Mouse (Mus musculus): ENCODE data around the gene Wnt3a.

DNA sequence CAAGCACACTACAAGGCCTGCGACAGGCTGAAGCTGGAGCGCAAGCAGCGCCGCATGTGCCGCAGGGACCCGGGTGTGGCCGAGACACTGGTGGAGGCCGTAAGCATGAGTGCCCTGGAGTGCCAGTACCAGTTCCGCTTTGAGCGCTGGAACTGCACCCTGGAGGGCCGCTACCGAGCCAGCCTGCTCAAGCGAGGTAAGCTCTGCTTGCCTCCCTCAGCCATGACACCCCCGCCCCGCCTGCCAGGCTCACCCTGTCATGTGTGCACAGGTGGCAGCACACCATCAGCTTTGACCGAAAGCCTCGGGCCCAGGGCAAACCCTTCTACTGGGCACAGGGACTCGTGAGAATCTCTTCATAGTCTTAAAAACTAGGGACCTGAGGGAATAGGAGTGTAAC is 37.1 kb upstream of the Wnt3a start:
- TF ChIP-seq USF1 (IDR thresholded peaks at IDR 0.05; ENCODE audit: low read depth, low read length): no peak
- TF ChIP-seq POLR2A (IDR thresholded peaks at IDR 0.05; ENCODE audit: control insufficient read depth in 1 of 2, insufficient read depth in 1 of 2, low read depth in 1 of 2, low read length in 2 of 2, poor library complexity in 1 of 2): no peak
- no peak for TF ChIP-seq CHD1 (IDR thresholded peaks at IDR 0.05; ENCODE audit: low read depth, low read length)
- no peak for TF ChIP-seq CTCF (IDR thresholded peaks at IDR 0.05 in 2 of 3, conservative IDR thresholded peaks at IDR 0.05 in 1 of 3; ENCODE audit: control insufficient read depth in 1 of 3, insufficient read depth in 1 of 3, low read depth in 2 of 3, low read length in 3 of 3, poor library complexity in 1 of 3, severe bottlenecking in 1 of 3)

Data from MEL (cell line).